Mouse (Mus musculus) megakaryocyte, embryonic 14.5 days (primary cell): ENCODE data around the gene Dpp3.

Experiments used
- FLI1 ChIP-seq: IDR thresholded peaks from 2 replicates; pipeline ENCODE4 v1.6.1; 2012; ENCODE audit warnings: low read length, inconsistent platforms, mixed read lengths
- GATA1 ChIP-seq: IDR thresholded peaks from 3 replicates; pipeline ENCODE4 v1.6.1; 2012; ENCODE audit warnings: mixed read lengths, low read length, inconsistent platforms, borderline replicate concordance

- TF ChIP-seq GATA1 (no peak), FLI1 (no peak)
Observed at GRCm38 (mm10) chr19:4916827-4917226, 11.3 kb downstream of the Dpp3 start.
